Comparison of ENCODE assay signal across 8 mouse cellular contexts in genomic region chr6:131292991-131293788, GRCm38 (mm10). TPM values are rescaled to one million over a fixed set of nuclear protein-coding genes. Genes with fewer than 3 reads are reported as not detected.
DNase-seq lines count a peak whose midpoint lies in the region; ATAC-seq and TF ChIP-seq lines count a peak whose summit lies in the region.

Gene Magohb, minus strand, starts transcription at chr6:131293244.

- no peak for TF ChIP-seq CTCF in olfactory bulb, adult 2 months (IDR thresholded peaks at IDR 0.05; ENCODE audit: insufficient read depth, low read depth, low read length)

- 2% methylated on average over 51 of the region's 51 CpGs for WGBS in hindbrain, embryonic 10.5 days
- 2% methylated on average over 51 of the region's 51 CpGs for WGBS in lung, embryonic 15.5 days
- 1% methylated on average over 51 of the region's 51 CpGs for WGBS in olfactory bulb, adult 2 months

- peak within 1 kb of the TSS; percentile 57 for H3K9ac ChIP-seq in lung, embryonic 15.5 days

- peak within 1 kb of the TSS; percentile 66 for H3K4me2 ChIP-seq in lung, embryonic 15.5 days

- H3K27me3 ChIP-seq in hindbrain, embryonic 10.5 days (ENCODE audit: insufficient read depth, poor library complexity, severe bottlenecking) = no peaks in the 10 kb centered on the region
- no peaks in the 10 kb centered on the region for H3K27me3 ChIP-seq in lung, embryonic 15.5 days

- TF ChIP-seq POLR2A in olfactory bulb, adult 2 months (IDR thresholded peaks at IDR 0.05; ENCODE audit: insufficient read depth, low read depth, low read length) = no peak; the same call in 1 of the 2 replicates

- peak; percentile 81 for ATAC-seq in frontal cortex, adult (ENCODE audit: low TSS enrichment)
- ATAC-seq in lung, embryonic 15.5 days (ENCODE audit: borderline replicate concordance, extremely low read depth, low FRiP score, low TSS enrichment) = peak; percentile 84; the same call in 1 of the 2 replicates

- peak within 1 kb of the TSS; percentile 69 for H3K4me3 ChIP-seq in hindbrain, embryonic 10.5 days
- peak within 1 kb of the TSS; percentile 56 for H3K4me3 ChIP-seq in lung, embryonic 15.5 days
- H3K4me3 ChIP-seq in olfactory bulb, adult 2 months (ENCODE audit: insufficient read depth, low read depth, low read length) = peak within 1 kb of the TSS; percentile 70

- H3K36me3 ChIP-seq in hindbrain, embryonic 10.5 days = peaks cover 3% of the 10 kb centered on the region
- H3K36me3 ChIP-seq in lung, embryonic 15.5 days = peaks cover 1% of the 10 kb centered on the region

- peak within 1 kb of the TSS; percentile 92 for H3K27ac ChIP-seq in hindbrain, embryonic 10.5 days
- peak within 1 kb of the TSS; percentile 33 for H3K27ac ChIP-seq in lung, embryonic 15.5 days
- H3K27ac ChIP-seq in olfactory bulb, adult 2 months (ENCODE audit: insufficient read depth, low read depth, low read length) = peak within 1 kb of the TSS; percentile 39

- DNase-seq in Muller cell, postnatal 12 days (ENCODE audit: inconsistent ontology term) = peak; percentile 80
- DNase-seq in cerebellum, adult 9-10 months = peak; percentile 84
- DNase-seq in hindbrain, embryonic 10.5 days (ENCODE audit: low spot score) = peak; percentile 87
- peak; percentile 58 for DNase-seq in layer of hippocampus, adult 9-10 months (ENCODE audit: low spot score)
- peak; percentile 62 to 69 for DNase-seq in thymus, adult 18-20 months

- H3K4me1 ChIP-seq in hindbrain, embryonic 10.5 days (replicated peaks) = peaks cover 8% of the 10 kb centered on the region
- H3K4me1 ChIP-seq in lung, embryonic 15.5 days = peaks cover 5% of the 10 kb centered on the region; the same call in 1 of the 2 replicates
- 0 out of 2 replicates have a peak, but pooled peaks cover 2% of the 10 kb centered on the region for H3K4me1 ChIP-seq in olfactory bulb, adult 2 months (ENCODE audit: control insufficient read depth, insufficient read depth, low read length)

- no peaks in the 10 kb centered on the region for H3K9me3 ChIP-seq in hindbrain, embryonic 10.5 days
- H3K9me3 ChIP-seq in lung, embryonic 15.5 days = no peaks in the 10 kb centered on the region

RNA-seq across cellular contexts. Expression of gene Magohb, which starts in this region (rescaled TPM):
- polyA plus RNA-seq in hindbrain, embryonic 10.5 days (2016; fragmentation: Nextera tagmentation; extraction: Ambion mirVana) = 50.7 and 51.3 TPM in 2 replicates
- polyA plus RNA-seq in lung, embryonic 15.5 days (2015; fragmentation: Nextera tagmentation; extraction: Ambion mirVana) = 58.0 and 65.3 TPM in 2 replicates
- not detected in 2 replicates for polyA plus RNA-seq in olfactory bulb, adult 2 months (2012; ENCODE audit: insufficient read depth, insufficient read length, low replicate concordance, missing spikeins)

Comparison
In these comparisons a context has a peak if more than half of its experiments do, and no peak if none do; other contexts are left out.
1. Peak in every context shown above with its lines: DNase-seq, ATAC-seq, H3K4me3 ChIP-seq and H3K27ac ChIP-seq.
2. H3K27ac ChIP-seq: peak in every context shown above with its lines; median percentile 92 in hindbrain, embryonic 10.5 days; 39 in olfactory bulb, adult 2 months; 33 in lung, embryonic 15.5 days.